Mouse (Mus musculus) CD4-positive, CD25-positive, alpha-beta regulatory T cell, adult 4 months (primary cell): ENCODE data around the gene Iqsec3. TPM values are rescaled to one million over a fixed set of nuclear protein-coding genes. Genes with fewer than 3 reads are reported as not detected.

ENCODE experiments used
- polyA plus RNA-seq, 2 experiments: library from polyadenylated mRNA; unstranded; fragments of 100-300 nt; shearing (Covaris generic); gene quantifications; one replicate each; pipeline ENCODE4 v1.2.1; 2017

The Iqsec3 gene
- polyA plus RNA-seq, 2 experiments from 2014 or later = not detected

Other genes starting within 250 kb of the Iqsec3 start
- 100 to 1,000 TPM; 123 to 154 TPM for gene Usp18, start 227.8 kb downstream of the Iqsec3 start, polyA plus RNA-seq
- gene Slc6a13, start 173.5 kb downstream of the Iqsec3 start, polyA plus RNA-seq = under 1 TPM in 1 of 2 experiments, not detected in 1; 0.27 TPM
- not detected for gene Slc6a12, start 130.6 kb downstream of the Iqsec3 start, polyA plus RNA-seq
- under 1 TPM in 1 of 2 experiments, not detected in 1; 0.12 TPM for gene A2m, start 161.7 kb upstream of the Iqsec3 start, polyA plus RNA-seq